Comparison of ENCODE assay signal across 9 mouse cellular contexts in the genomic region with DNA sequence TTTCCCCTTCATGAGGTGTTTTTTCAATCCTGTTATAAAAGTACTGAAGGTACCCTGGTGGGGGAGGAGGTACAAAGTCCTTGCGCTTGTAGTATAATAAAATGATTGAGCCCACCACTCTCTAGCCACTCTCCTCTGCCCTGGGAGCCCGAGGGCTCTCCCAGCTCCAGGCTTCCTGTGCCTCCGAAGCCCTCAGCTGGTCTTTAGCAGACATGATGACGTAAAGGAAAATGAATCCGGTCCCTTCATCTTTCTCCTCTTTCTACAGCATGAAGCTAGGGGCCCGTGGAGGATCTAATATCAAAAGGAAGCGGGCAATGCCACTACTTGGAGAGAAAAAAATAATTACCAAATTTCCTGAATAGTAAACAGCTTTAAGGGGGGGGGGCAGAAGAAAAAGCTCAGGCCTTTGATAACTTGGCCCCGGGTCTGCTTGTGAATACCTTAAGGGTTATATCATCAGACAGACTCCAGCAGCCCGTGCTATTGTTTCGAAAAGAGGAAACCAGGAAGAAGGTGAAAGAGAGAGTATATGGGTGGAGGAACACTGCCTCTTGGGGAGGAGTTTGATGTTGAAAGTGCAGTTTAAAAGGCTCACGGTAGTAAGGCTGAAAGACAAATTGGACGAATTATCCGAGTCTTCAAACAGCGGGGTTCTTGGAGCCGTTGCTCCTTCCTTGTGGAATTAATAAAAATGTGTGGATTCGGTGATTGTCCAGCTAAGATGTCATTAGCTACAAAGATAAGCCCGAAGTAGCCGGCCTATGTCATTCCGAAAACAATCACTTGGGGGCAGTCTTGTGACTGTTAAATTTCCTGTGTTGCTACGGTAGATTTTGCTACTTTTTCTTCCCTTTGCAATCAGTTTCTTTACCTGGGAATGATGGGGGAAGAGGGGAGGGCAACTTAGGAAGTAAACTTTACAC. TPM values are rescaled to one million over a fixed set of nuclear protein-coding genes. Genes with fewer than 3 reads are reported as not detected.
DNase-seq lines count a peak whose midpoint lies in the region; ATAC-seq lines count a peak whose summit lies in the region.
"Had no signal": no experiment of that assay in that cellular context is flagged by ENCODE, and none has a peak within 500 bp of the region (broad histone marks: within the 10 kb centered on the region; RNA-seq: fewer than 3 reads in every experiment).

No protein-coding gene starts in this region.

- H3K4me2 ChIP-seq in embryonic facial prominence, embryonic 13.5 days = peak overlapping the region; percentile 57
- peak overlapping the region; percentile 23; the same call in 1 of the 2 replicates for H3K4me2 ChIP-seq in hindbrain, embryonic 11.5 days (replicated peaks; ENCODE audit: low read depth, low read length)
- peak overlapping the region; percentile 43 for H3K4me2 ChIP-seq in limb, embryonic 11.5 days (ENCODE audit: low read depth, severe bottlenecking)
- 0 out of 2 replicates have a peak overlapping the region, but pooled peaks have one; percentile 23 for H3K4me2 ChIP-seq in midbrain, embryonic 13.5 days (replicated peaks)

- peak overlapping the region; percentile 29 for H3K4me3 ChIP-seq in embryonic facial prominence, embryonic 13.5 days
- no peak overlapping the region for H3K4me3 ChIP-seq in hindbrain, embryonic 11.5 days (ENCODE audit: low read depth, low read length)
- no peak overlapping the region for H3K4me3 ChIP-seq in limb, embryonic 11.5 days (ENCODE audit: low read depth, low read length)
- peak overlapping the region; percentile 4; the same call in 1 of the 2 replicates for H3K4me3 ChIP-seq in midbrain, embryonic 13.5 days (replicated peaks)
- H3K4me3 ChIP-seq: erythroblast, embryonic 14.5 days had no signal

- H3K9ac ChIP-seq in embryonic facial prominence, embryonic 13.5 days = peak overlapping the region; percentile 52
- H3K9ac ChIP-seq in hindbrain, embryonic 11.5 days (ENCODE audit: low read depth, low read length) = no peak overlapping the region
- peak overlapping the region; percentile 49; the same call in 1 of the 2 replicates for H3K9ac ChIP-seq in limb, embryonic 11.5 days (ENCODE audit: low read length)
- no peak overlapping the region for H3K9ac ChIP-seq in midbrain, embryonic 13.5 days (replicated peaks)

- WGBS in embryonic facial prominence, embryonic 13.5 days = 3% methylated on average over 20 of the region's 20 CpGs
- WGBS in hindbrain, embryonic 11.5 days = 6% methylated on average over 20 of the region's 20 CpGs
- WGBS in limb, embryonic 11.5 days = 2% methylated on average over 20 of the region's 20 CpGs
- WGBS in midbrain, embryonic 13.5 days = 12% methylated on average over 20 of the region's 20 CpGs

- H3K27ac ChIP-seq in embryonic facial prominence, embryonic 13.5 days = no peak overlapping the region
- no peak overlapping the region for H3K27ac ChIP-seq in hindbrain, embryonic 11.5 days (ENCODE audit: low read depth, low read length)
- no peak overlapping the region; the same call in 1 of the 2 replicates for H3K27ac ChIP-seq in limb, embryonic 11.5 days (replicated peaks; ENCODE audit: low read depth, low read length)
- no peak overlapping the region for H3K27ac ChIP-seq in midbrain, embryonic 13.5 days

- peaks cover 22% of the 10 kb centered on the region for H3K4me1 ChIP-seq in embryonic facial prominence, embryonic 13.5 days
- peaks cover 3% of the 10 kb centered on the region for H3K4me1 ChIP-seq in hindbrain, embryonic 11.5 days (replicated peaks; ENCODE audit: control insufficient read depth, insufficient read depth, low read length)
- H3K4me1 ChIP-seq in limb, embryonic 11.5 days (ENCODE audit: control insufficient read depth, insufficient read depth, low read length) = peaks cover 16% of the 10 kb centered on the region
- peaks cover 5% of the 10 kb centered on the region; the same call in 1 of the 2 replicates for H3K4me1 ChIP-seq in midbrain, embryonic 13.5 days (replicated peaks)

- no peak for ATAC-seq in embryonic facial prominence, embryonic 13.5 days (ENCODE audit: insufficient number of reproducible peaks, insufficient read depth, low FRiP score, low TSS enrichment, low read depth)
- ATAC-seq in hindbrain, embryonic 11.5 days (ENCODE audit: low FRiP score) = peak; percentile 46
- ATAC-seq in limb, embryonic 11.5 days (ENCODE audit: insufficient number of reproducible peaks, low FRiP score, low TSS enrichment, low read depth) = peak; percentile 49; the same call in 1 of the 2 replicates
- ATAC-seq in midbrain, embryonic 13.5 days = peak; percentile 54; the same call in 1 of the 2 replicates

- DNase-seq in ovary, postnatal 36 days (ENCODE audit: low spot score) = peak; percentile 29
- DNase-seq in ovary, adult 18-20 months (ENCODE audit: low spot score) = no peak
- DNase-seq in adrenal gland, postnatal 36 days = peak; percentile 50 to 58
- DNase-seq in hindbrain, embryonic 11.5 days (ENCODE audit: low spot score) = peak; percentile 84
- DNase-seq in limb, embryonic 11.5 days (ENCODE audit: low spot score) = peak; percentile 92
- no peak for DNase-seq in Muller cell, postnatal 12 days (ENCODE audit: inconsistent ontology term)

- H3K36me3 ChIP-seq in embryonic facial prominence, embryonic 13.5 days = no peaks in the 10 kb centered on the region
- no peaks in the 10 kb centered on the region for H3K36me3 ChIP-seq in hindbrain, embryonic 11.5 days (ENCODE audit: control insufficient read depth, insufficient read depth, low read length)
- H3K36me3 ChIP-seq in limb, embryonic 11.5 days (ENCODE audit: control insufficient read depth, insufficient read depth, low read length) = no peaks in the 10 kb centered on the region; the same call in 1 of the 2 replicates
- H3K36me3 ChIP-seq in midbrain, embryonic 13.5 days = no peaks in the 10 kb centered on the region

- H3K27me3 ChIP-seq in embryonic facial prominence, embryonic 13.5 days = peaks cover 59% of the 10 kb centered on the region
- H3K27me3 ChIP-seq in hindbrain, embryonic 11.5 days (ENCODE audit: control insufficient read depth, insufficient read depth, low read length) = peaks cover 49% of the 10 kb centered on the region
- H3K27me3 ChIP-seq in limb, embryonic 11.5 days (ENCODE audit: control insufficient read depth, insufficient read depth, low read length) = 0 out of 2 replicates have a peak, but pooled peaks cover 2% of the 10 kb centered on the region
- peaks cover 69% of the 10 kb centered on the region for H3K27me3 ChIP-seq in midbrain, embryonic 13.5 days

- no peaks in the 10 kb centered on the region for H3K9me3 ChIP-seq in embryonic facial prominence, embryonic 13.5 days
- H3K9me3 ChIP-seq in hindbrain, embryonic 11.5 days (ENCODE audit: control insufficient read depth, low read length) = no peaks in the 10 kb centered on the region
- H3K9me3 ChIP-seq in limb, embryonic 11.5 days (ENCODE audit: control insufficient read depth, low read length) = no peaks in the 10 kb centered on the region
- no peaks in the 10 kb centered on the region for H3K9me3 ChIP-seq in midbrain, embryonic 13.5 days

RNA-seq across cellular contexts. Expression of a gene that starts 6.5 kb away (rescaled TPM):
- under 1 TPM; 0.17 to 0.49 TPM for total RNA-seq in adrenal gland, postnatal 36 days (2021)
- 16.0 and 23.0 TPM in 2 replicates for polyA plus RNA-seq in embryonic facial prominence, embryonic 13.5 days (2015; fragmentation: Nextera tagmentation; extraction: Ambion mirVana)
- 4.2 and 4.9 TPM in 2 replicates for polyA plus RNA-seq in hindbrain, embryonic 11.5 days (2014; fragmentation: Nextera tagmentation; extraction: Ambion mirVana)
- polyA plus RNA-seq in limb, embryonic 11.5 days (2014; fragmentation: Nextera tagmentation; extraction: Ambion mirVana) = 50.7 and 55.2 TPM in 2 replicates
- 0.35 and 0.39 TPM in 2 replicates for polyA plus RNA-seq in midbrain, embryonic 13.5 days (2015; fragmentation: Nextera tagmentation; extraction: Ambion mirVana)
- polyA plus RNA-seq: erythroblast, embryonic 14.5 days had no signal

Comparison
In these comparisons a context has a peak if more than half of its experiments do, and no peak if none do; other contexts are left out.
1. DNase-seq: peak in ovary, postnatal 36 days (single experiment), adrenal gland, postnatal 36 days (2 of 2), hindbrain, embryonic 11.5 days (single experiment) and limb, embryonic 11.5 days (single experiment); none in ovary, adult 18-20 months (single experiment) and Muller cell, postnatal 12 days (single experiment).
2. H3K4me3 ChIP-seq: peak in embryonic facial prominence, embryonic 13.5 days (single experiment) and midbrain, embryonic 13.5 days (single experiment); none in hindbrain, embryonic 11.5 days (single experiment) and limb, embryonic 11.5 days (single experiment).
3. H3K9ac ChIP-seq: peak in embryonic facial prominence, embryonic 13.5 days (single experiment) and limb, embryonic 11.5 days (single experiment); none in hindbrain, embryonic 11.5 days (single experiment) and midbrain, embryonic 13.5 days (single experiment).
4. Peak in every context shown above with its lines, with median percentiles within 50 percentile points of each other: H3K4me2 ChIP-seq.